Mouse (Mus musculus) thymus, adult 2 months (tissue): ENCODE data around the gene Plekhg6.

ENCODE experiments used
- CTCF ChIP-seq: fragments of 200-500 bp; IDR thresholded peaks from 2 replicates; pipeline ENCODE4 v1.5.1; 2012; ENCODE audit warnings: mild to moderate bottlenecking, control low read depth, low read length, moderate library complexity, borderline replicate concordance; ENCODE audit not compliant: control insufficient read depth, poor library complexity, insufficient read depth; ENCODE audit errors: extremely low read depth
- POLR2A ChIP-seq: fragments of 200-500 bp; IDR thresholded peaks from 2 replicates; pipeline ENCODE4 v1.6.1; 2012; ENCODE audit warnings: mild to moderate bottlenecking, low read length, control low read depth, moderate library complexity; ENCODE audit not compliant: control insufficient read depth, poor library complexity, insufficient read depth; ENCODE audit errors: extremely low read depth

DNA sequence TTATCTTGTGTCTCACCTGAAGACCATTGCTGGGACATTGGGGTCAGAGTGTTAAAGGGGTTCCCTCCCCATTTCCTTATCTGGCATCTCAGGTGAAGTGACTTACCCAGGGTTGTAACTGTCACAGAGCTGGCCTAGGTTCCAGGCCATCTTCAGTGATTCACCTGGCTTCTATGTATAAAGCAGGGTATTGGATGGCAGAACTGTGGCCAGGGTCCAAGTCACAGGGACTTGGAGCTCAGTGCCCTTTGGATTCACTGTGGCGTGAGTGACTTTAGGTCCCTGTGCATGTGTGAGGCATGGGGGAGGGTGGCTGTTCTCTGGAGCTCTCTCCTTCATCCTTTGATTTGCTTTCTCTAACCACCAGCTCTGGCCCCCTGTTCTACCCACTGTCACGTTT lies 34.6 kb downstream of the Plekhg6 start:
- no peak for TF ChIP-seq CTCF
- TF ChIP-seq POLR2A = no peak
